Mouse (Mus musculus): ENCODE results near the gene Rgs14. TPM values are rescaled to one million over a fixed set of nuclear protein-coding genes. Genes with fewer than 3 reads are reported as not detected.

Gene Rgs14
- under 1 TPM; 0.22 to 0.29 TPM for total RNA-seq (2021)
- long read RNA-seq, experiment 1: 0 reads
- long read RNA-seq, experiment 2: 0 reads

GRCm38 (mm10) chr13:55369531-55370114 lies at the start of gene Rgs14:
TSS of gene Rgs14 (plus strand) at chr13:55369732.
- peak; percentile 17 for DNase-seq
- intact Hi-C loops (cut with DNase I; ENCODE audit: low total_unique reads): no loop called here

DNA sequence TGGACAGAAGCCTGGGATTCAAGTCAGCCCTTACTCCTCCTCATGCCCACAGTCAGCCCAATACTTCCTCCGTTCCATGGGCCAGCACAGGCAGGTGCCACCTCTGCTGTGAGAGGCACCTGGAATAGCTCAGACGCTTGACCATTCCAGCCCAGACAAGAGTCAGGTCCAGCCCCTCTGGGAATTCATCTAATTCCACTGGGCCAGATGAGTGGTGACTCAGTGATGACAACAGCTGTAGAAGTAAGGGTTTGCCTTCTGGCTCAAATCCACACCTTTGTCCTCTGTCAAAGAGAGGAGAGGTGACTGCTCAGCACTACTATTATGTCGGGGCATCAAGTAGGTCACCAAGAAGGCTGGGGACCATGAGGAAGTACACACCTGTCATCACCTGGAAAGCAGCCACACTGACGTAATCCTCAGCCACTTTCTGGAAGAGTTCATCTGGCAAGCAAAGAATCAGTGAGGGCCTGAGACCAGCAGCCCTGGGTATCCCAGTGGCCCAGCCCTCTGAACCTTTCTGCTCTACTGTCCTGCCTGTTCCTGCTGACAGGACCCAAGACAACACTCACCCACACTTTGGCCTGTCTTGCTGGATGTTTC lies 49.5 kb upstream of the Rgs14 start, which contains the start of gene Prelid1:
Gene Prelid1 (plus strand): TSS at position 570 of the 603 bp plus-strand sequence.
- intact Hi-C loops (cut with DNase I; ENCODE audit: low total_unique reads): no loop called here
- DNase-seq: no peak

- intact Hi-C loops (cut with DNase I; ENCODE audit: low total_unique reads): no loop called here
- peak; percentile 89 for DNase-seq
Measured at GRCm38 (mm10) chr13:55321434-55322129, 48.0 kb upstream of the Rgs14 start, which contains the start of gene Rab24. TSS of gene Rab24 (minus strand) at chr13:55321946.

DNA sequence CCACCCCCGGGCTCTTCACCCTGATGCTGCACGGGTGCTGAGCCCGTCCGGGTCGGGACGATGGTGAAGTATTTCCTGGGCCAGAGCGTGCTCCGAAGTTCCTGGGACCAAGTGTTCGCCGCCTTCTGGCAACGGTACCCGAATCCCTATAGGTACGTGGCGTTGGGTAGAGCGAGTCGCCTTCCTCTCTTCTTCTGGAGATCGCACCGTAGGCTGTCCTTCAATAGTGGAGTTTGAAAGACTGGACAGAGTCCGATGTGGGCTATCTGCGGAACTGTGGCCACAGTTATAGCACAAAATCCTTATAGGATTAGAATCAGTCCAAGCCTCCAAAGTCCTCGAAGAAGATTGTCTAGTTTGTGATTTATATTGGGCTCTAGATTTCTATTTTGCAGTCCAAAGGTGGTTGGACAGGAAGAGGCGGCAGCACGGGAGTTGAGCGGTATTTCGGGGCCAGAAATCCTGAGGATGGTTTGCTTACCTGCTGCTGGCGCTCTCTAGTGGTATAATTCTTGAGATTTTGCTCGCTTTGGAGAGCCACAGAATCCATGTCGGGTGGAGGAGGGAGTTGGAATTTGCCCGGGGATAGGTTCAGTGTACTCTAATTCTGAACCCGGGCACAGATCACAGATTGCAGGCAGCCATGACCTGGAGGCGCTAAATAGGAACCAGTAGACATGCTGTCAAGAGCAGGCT lies 47.3 kb upstream of the Rgs14 start:
- no peak for DNase-seq
- intact Hi-C loops (cut with DNase I; ENCODE audit: low total_unique reads): no loop called here

DNA sequence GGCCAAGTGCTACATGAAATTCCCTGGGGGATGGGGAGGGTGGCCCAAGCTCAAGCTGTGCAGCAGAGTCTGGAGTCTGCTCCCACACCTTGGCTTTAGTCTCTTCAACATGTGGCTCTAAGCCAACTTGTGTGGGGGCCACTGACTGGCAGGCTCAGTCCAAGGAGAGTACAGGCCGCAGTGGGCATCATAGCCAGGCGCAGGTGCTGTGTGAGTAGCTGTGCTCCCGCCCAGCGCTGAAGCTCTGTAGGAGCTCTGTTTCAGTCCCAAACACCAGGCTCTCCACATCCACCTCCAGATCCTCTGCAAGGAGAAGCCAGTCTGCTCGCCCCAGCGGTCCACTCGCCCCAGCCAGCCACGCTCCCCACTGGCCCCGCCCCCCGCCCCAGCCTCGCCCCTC lies 43.9 kb upstream of the Rgs14 start:
- no peak for DNase-seq
- intact Hi-C loops (cut with DNase I; ENCODE audit: low total_unique reads): no loop called here

DNA sequence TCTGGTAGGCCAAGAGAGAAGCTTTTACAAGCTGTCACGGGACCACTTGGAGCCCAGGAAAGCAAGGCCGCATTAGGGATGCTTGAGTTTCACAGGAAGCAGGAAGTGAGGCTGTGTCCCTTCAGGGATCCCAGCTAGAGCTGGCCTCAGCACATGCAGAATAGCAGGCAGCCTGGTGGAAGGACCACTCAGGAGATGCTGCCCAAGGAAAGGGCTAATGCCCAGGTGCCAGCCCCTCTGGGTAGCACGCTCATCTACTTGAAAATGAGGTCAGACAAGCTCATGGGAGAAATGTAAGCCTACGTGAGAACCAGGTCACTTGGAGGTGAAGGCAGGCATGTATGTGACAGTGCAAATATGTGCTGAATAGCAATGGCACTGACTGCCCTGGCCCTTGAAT lies 42.4 kb upstream of the Rgs14 start:
- intact Hi-C loops (cut with DNase I; ENCODE audit: low total_unique reads): no loop called here
- DNase-seq: no peak

GRCm38 (mm10) chr13:55327633-55328032 lies 41.9 kb upstream of the Rgs14 start:
- peak; percentile 81 for DNase-seq
- intact Hi-C loops (cut with DNase I; ENCODE audit: low total_unique reads): no loop called here

DNA sequence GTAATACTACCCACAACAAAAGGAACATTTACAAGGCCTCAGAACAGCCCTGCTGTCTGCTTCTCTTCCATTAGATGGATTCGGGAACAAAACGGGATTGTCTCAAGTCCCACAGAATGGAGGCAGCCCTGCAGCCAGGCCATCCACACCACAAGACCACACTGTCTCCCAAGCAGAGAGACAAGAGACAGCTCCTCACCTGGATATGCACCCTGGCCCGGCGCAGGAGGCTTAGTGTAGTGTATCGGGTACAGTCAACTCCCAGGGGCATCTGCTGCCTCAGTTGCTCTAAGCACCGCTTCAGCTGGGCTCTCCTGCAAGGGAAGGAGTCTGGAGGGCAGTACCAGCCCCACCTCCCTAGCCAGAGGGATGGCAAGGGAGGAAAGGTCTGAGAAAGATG lies 41.4 kb upstream of the Rgs14 start:
- no peak for DNase-seq
- intact Hi-C loops (cut with DNase I; ENCODE audit: low total_unique reads): no loop called here

- intact Hi-C loops (cut with DNase I; ENCODE audit: low total_unique reads): no loop called here
Measured at GRCm38 (mm10) chr13:55328641-55329040, 40.9 kb upstream of the Rgs14 start.

GRCm38 (mm10) chr13:55329109-55329682 lies 40.3 kb upstream of the Rgs14 start:
- DNase-seq: peak; percentile 51
- intact Hi-C loops (cut with DNase I; ENCODE audit: low total_unique reads): no loop called here

More at GRCm38 (mm10) chr13:55328641-55329040, 40.9 kb upstream of the Rgs14 start:
- no peak for DNase-seq

DNA sequence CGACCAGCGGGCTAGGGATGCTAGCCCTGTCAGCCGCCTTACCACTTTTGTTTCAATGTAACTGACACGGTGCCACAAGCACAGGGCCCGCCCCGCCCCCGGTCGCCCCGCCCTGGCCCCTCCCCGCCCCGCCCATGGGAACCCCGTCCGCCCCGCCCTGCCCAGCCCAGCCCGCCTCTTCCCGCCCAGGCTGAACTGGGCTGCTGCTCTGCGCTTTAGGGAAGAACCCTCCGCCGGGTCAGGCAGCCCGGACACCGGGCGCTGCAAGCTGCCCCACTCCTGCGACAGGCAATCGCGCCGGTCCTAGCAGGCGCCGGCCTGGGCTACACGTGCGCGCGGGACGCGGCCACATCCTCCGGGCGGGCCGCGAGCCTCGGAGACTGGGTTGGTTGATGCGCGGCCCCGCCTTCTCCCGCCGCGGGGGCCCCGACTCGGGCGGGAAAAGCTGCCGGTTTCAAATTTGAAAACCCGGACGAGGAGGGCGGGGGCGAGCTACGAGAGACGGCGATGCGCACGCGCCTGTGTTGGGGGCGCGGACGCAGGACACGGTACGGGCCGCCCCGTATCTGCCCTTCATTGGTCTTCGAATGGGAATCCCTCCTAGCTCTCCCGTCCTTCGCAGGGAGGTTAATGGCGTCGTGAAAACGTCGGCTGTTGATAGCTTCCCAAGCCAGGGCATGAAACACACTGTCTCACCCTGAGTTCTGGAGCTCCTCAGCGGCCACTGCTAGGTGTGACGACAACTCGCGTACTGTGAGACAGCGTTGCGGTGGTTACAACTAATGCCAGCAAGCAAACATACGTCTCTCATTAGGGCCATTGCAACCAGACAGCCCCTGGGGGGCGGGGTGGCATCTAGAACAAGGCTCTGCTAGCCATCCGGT lies 39.6 kb upstream of the Rgs14 start, which contains the start of gene Mxd3:
Gene Mxd3 (minus strand): TSS at position 141 of the 884 bp plus-strand sequence.
- intact Hi-C loops (cut with DNase I; ENCODE audit: low total_unique reads): no loop called here
- peak; percentile 82 for DNase-seq

- no peak for DNase-seq
- intact Hi-C loops (cut with DNase I; ENCODE audit: low total_unique reads): no loop called here
Measured at GRCm38 (mm10) chr13:55330567-55331400, 38.7 kb upstream of the Rgs14 start.

DNA sequence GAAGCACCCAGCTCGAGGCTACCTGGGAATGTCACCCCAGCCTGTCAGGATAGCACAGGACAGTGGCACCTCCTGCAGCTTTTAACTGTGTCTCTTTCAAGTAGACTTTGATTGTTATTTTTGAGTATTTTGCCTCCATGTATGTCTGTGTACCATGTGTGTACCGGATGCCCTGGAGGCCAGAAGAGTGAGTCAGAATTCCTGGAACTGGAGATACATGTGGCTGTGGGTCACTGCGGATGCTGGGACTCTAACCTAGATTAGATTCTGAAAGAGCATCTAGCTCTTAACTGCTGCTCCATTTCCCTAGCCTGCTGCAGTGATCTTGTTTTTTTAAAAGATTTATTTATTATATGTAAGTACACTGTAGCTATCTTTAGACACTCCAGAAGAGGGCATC lies 37.2 kb upstream of the Rgs14 start:
- DNase-seq: no peak

DNA sequence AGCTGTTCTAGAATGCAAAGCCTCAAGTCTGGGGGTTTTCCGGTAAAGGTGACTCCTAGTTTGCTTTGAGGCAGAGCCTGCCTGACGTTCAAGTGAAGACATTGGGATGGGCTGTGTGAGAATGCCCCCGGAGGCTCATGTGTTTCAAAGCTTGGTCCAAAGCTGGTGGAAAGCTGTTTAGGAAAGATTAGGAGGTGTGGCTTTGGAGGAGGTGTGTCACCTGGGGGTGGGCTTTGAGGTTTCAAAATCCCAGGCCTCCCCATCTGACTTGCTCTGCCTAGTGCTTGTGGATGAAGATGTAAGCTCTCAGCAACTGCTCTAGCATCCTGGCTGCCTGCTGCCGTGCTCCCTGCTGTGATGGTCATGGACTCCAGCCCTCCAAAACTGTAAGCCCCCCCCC lies 33.8 kb upstream of the Rgs14 start:
- intact Hi-C loops (cut with DNase I; ENCODE audit: low total_unique reads): no loop called here

More for the DNA sequence above, 37.2 kb upstream of the Rgs14 start:
- intact Hi-C loops (cut with DNase I; ENCODE audit: low total_unique reads): no loop called here

DNA sequence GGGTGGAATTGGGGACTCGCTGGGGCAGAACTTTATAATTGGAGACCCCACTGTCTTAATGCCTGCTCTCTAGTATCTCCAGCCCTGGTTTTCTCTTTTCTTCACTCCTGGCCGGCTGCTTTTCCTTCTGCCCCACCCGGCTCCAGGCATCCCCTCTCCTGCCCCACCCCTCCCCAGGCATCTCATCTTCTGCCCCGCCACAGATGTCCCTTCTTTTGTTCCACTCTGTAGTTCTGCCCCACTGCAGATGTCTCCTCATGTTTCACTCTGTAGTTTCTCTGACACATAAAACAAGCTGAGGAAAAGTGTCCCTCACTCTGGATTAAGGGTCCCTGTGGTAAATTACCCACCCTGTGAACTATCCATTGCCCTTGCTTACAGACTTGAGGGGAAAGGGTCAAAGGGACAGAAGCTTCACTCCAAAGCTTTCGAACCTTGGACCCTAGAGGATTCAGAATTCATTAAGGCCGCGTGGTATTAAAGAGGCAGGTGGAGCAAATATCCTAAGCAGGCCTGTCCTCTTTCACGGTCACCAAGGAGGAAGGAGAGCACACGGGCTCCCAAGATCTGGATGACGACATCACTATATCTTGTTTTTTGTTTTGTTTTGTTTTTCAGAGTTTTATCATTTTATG lies 32.1 kb upstream of the Rgs14 start:
- intact Hi-C loops (cut with DNase I; ENCODE audit: low total_unique reads): no loop called here
- no peak for DNase-seq

More for the DNA sequence above, 33.8 kb upstream of the Rgs14 start:
- no peak for DNase-seq

- DNase-seq: no peak
- intact Hi-C loops (cut with DNase I; ENCODE audit: low total_unique reads): no loop called here
Measured at GRCm38 (mm10) chr13:55338131-55339054, 31.1 kb upstream of the Rgs14 start.
